Mouse (Mus musculus): ENCODE measurements at regions not wholly inside any gene's neighbourhood (a gene's known extent, or its start where the extent isn't known, plus 50 kb on each side); places are given as distances from the start of the nearest gene placed in this dataset.

DNA sequence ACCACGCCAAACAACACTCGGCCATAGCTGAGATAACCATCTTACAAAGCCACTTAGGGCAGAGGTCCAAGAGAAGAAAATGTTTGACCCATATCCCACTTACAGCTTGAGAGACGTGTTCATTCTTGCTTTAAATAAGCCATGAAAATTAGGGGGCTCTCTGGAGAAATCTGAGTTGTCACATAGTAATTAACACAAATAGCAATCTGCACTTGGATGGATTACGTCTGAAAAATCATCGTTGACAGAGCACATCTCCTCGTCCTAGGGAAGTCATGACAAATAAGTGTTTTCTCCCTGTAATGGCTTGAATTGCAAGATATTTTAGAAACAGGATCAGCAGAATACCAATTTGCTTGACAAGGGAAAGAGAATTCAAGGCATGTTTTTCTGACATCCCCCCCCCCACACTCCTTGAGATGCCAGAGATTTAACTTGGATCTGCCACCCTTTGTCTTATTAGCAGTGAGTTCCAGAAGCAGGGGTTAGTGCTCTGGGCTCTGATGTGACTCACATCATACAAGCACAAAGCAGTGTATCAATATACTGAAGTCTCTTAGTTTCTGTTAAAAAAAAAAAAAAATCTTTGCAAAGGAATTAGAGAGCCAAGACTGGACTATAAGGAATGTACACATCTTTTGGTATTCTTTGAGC lies 3025.9 kb upstream of the Lrrc6 start:
- TF ChIP-seq CTCF (IDR thresholded peaks at IDR 0.05; ENCODE audit: control insufficient read depth, insufficient read depth, insufficient read length) (no peak), MAX (IDR thresholded peaks at IDR 0.05) (no peak), USF1 (IDR thresholded peaks at IDR 0.05; ENCODE audit: low read depth) (no peak)

Data from C2C12 (cell line).